Mouse (Mus musculus): Measurements from ENCODE around the gene Pik3c2a.

DNA sequence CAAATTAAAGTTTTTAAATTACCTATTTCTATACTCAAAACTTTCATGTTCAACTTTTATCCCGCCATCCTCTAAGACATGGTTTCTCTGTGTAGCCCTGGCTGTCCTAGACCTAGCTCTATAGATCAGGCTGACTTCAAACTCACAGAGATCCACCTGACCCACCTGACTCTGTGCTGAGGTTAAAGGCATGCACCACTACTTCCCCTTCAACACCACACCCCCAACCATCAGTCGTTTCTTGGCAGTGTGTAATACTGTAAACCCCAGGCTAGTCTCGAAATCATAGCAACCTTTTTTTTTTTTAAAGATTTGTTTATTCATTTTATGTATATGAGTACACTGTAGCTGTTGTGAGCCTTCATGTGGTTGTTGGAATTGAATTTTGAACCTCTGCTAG is 50.9 kb downstream of the Pik3c2a start:
- TF ChIP-seq CTCF (IDR thresholded peaks at IDR 0.05) (no peak), POLR2A (IDR thresholded peaks at IDR 0.05; ENCODE audit: insufficient read depth, low read depth, low read length) (no peak)
